Mouse (Mus musculus) embryonic facial prominence, embryonic 10.5 days (tissue): ENCODE data around the gene Dmrtc2. TPM values are rescaled to one million over a fixed set of nuclear protein-coding genes. Genes with fewer than 3 reads are reported as not detected.
A peak's percentile ranks its signal among the peaks of the same experiment; 100 is the strongest.
"Not testable (repeated sequence)": the region's sequence is repeated elsewhere in the genome, so short reads cannot be mapped to it uniquely, and the experiment has no call there.

ENCODE experiments used
- DNase-seq: peaks from one replicate; pipeline ENCODE4 v3.0.0-alpha.2; 2017; ENCODE audit warnings: low spot score
- H3K27ac ChIP-seq: fragments of 300-500 bp; sonication (generic); replicated peaks from 2 replicates; pipeline ENCODE4 v1.5.1; 2016; ENCODE audit warnings: mild to moderate bottlenecking
- H3K27me3 ChIP-seq: fragments of 300-500 bp; sonication (generic); replicated peaks from 2 replicates; pipeline ENCODE4 v1.6.1; 2016; ENCODE audit warnings: low read depth, mild to moderate bottlenecking; ENCODE audit not compliant: poor library complexity, severe bottlenecking
- H3K36me3 ChIP-seq: fragments of 300-500 bp; sonication (generic); replicated peaks from 2 replicates; pipeline ENCODE4 v1.6.1; 2016; ENCODE audit warnings: mild to moderate bottlenecking, moderate library complexity
- H3K4me1 ChIP-seq: fragments of 300-500 bp; sonication (generic); 2 replicates; pipeline ENCODE4 v1.6.1; 2016
- H3K4me3 ChIP-seq: fragments of 300-500 bp; sonication (generic); 2 replicates; pipeline ENCODE4 v1.5.1; 2016; ENCODE audit warnings: mild to moderate bottlenecking, moderate library complexity
- H3K9me3 ChIP-seq: fragments of 300-500 bp; sonication (generic); 2 replicates; pipeline ENCODE4 v1.6.1; 2016; ENCODE audit warnings: mild to moderate bottlenecking
- WGBS: fragments of 180-500 bp; shearing (Covaris S2); methylation state at CpG from one replicate; pipeline ENCODE4 v1.1.7; 2016; 5-methylcytosine and 5-hydroxymethylcytosine counted together
- polyA plus RNA-seq: library from polyadenylated mRNA; unstranded; fragments of >200 nt; fragmentation: Nextera tagmentation; extraction: Ambion mirVana; gene quantifications from 2 replicates; pipeline ENCODE4 v1.2.1, GENCODE M21; 2016

Gene Dmrtc2
- polyA plus RNA-seq, 1 experiment from 2014 or later: not detected

- H3K4me1 ChIP-seq, DNase-seq, H3K9me3 ChIP-seq, H3K27me3 ChIP-seq, H3K4me3 ChIP-seq, H3K27ac ChIP-seq: not testable (repeated sequence)
- H3K36me3 ChIP-seq: peaks cover 12% of the 10 kb centered on the region
- WGBS: 88% methylated on average over 2 of the region's 2 CpGs
These were observed 25.9 kb downstream of the Dmrtc2 start for GRCm38 (mm10) chr7:24895749-24896148.

- WGBS: 88% methylated on average over 8 of the region's 8 CpGs
These were observed 26.4 kb downstream of the Dmrtc2 start for GRCm38 (mm10) chr7:24896269-24896668.

GRCm38 (mm10) chr7:24897224-24897623 lies 27.4 kb downstream of the Dmrtc2 start, which contains the start of gene Cd79a:
Gene Cd79a (plus strand): TSS chr7:24897381.
- H3K27ac ChIP-seq: peak within 1 kb of the TSS; percentile 19; the same call in 1 of the 2 replicates
- peaks cover 9% of the 10 kb centered on the region for H3K4me1 ChIP-seq
- no peak for DNase-seq
- 66% methylated on average over 12 of the region's 12 CpGs for WGBS
- H3K9me3 ChIP-seq: no peaks in the 10 kb centered on the region
- H3K36me3 ChIP-seq: peaks cover 3% of the 10 kb centered on the region; the same call in 1 of the 2 replicates
- H3K27me3 ChIP-seq: no peaks in the 10 kb centered on the region
- H3K4me3 ChIP-seq: no peak within 1 kb of the TSS

More at GRCm38 (mm10) chr7:24896269-24896668, 26.4 kb downstream of the Dmrtc2 start:
- Histone ChIP-seq H3K4me3 (no peak overlapping the region), H3K4me1 (peaks cover 4% of the 10 kb centered on the region), H3K9me3 (no peaks in the 10 kb centered on the region), H3K27ac (no peak overlapping the region), H3K36me3 (peaks cover 6% of the 10 kb centered on the region), H3K27me3 (no peaks in the 10 kb centered on the region)
- DNase-seq: no peak

- Histone ChIP-seq H3K27ac (no peak overlapping the region), H3K27me3 (no peaks in the 10 kb centered on the region), H3K36me3 (no peaks in the 10 kb centered on the region), H3K4me1 (peaks cover 16% of the 10 kb centered on the region), H3K4me3 (no peak overlapping the region), H3K9me3 (no peaks in the 10 kb centered on the region)
- 80% methylated on average over 5 of the region's 5 CpGs for WGBS
- no peak for DNase-seq
These were observed 28.1 kb downstream of the Dmrtc2 start for GRCm38 (mm10) chr7:24897959-24898358.

DNA sequence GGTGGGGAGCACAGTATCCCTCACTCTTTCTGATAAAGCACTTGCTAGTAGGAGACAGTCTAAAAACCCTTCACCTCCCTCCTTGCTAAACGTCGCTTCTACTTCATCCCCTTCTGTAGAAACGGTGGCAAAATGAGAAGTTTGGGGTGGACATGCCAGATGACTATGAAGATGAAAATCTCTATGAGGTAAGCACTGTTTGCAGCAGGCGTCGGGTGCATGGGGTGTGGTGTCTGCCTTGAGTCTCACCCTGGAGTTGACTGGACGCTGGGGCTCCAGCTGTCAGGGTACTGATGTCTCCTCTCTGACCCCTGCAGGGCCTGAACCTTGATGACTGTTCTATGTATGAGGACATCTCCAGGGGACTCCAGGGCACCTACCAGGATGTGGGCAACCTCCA lies 31.3 kb downstream of the Dmrtc2 start:
- WGBS: 80% methylated on average over 6 of the region's 6 CpGs
- no peak for DNase-seq
- H3K4me3 ChIP-seq: no peak overlapping the region
- no peaks in the 10 kb centered on the region for H3K27me3 ChIP-seq
- no peaks in the 10 kb centered on the region for H3K36me3 ChIP-seq
- no peak overlapping the region for H3K27ac ChIP-seq
- no peaks in the 10 kb centered on the region for H3K9me3 ChIP-seq
- H3K4me1 ChIP-seq: peaks cover 43% of the 10 kb centered on the region

DNA sequence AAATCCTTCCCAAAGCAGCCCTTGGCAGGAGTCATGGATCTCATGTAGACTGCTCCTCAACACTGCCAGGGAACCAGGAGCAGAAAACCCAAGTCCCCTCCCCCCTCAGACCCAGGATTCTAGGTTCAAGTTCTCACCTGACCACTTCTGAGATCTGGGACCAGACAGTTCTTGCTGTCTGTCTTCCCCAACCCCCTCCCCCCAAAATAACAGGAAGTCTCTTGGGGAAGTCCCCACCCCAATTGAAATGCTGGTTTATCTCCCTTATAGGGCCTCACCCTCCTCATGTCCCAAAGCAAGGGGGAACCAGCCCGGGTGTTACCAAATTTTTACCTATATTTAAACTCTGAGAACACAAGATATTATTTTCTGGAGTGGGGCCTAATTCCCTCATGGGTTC lies 32.0 kb downstream of the Dmrtc2 start:
- no peak for DNase-seq
- Histone ChIP-seq H3K9me3 (no peaks in the 10 kb centered on the region), H3K27ac (peak overlapping the region; percentile 88), H3K4me3 (peak overlapping the region; percentile 78; the same call in 1 of the 2 replicates), H3K27me3 (no peaks in the 10 kb centered on the region), H3K36me3 (no peaks in the 10 kb centered on the region), H3K4me1 (peaks cover 50% of the 10 kb centered on the region)
- 80% methylated on average over 1 of the region's 1 CpGs for WGBS

- H3K4me1 ChIP-seq: peaks cover 52% of the 10 kb centered on the region
These were observed 32.4 kb downstream of the Dmrtc2 start for GRCm38 (mm10) chr7:24902264-24902629.

GRCm38 (mm10) chr7:24902630-24903443 lies 33.0 kb downstream of the Dmrtc2 start, which contains the start of gene Arhgef1:
Gene Arhgef1 (plus strand): TSS chr7:24902912.
- no peaks in the 10 kb centered on the region for H3K9me3 ChIP-seq
- peaks cover 4% of the 10 kb centered on the region; the same call in 1 of the 2 replicates for H3K36me3 ChIP-seq
- H3K27me3 ChIP-seq: no peaks in the 10 kb centered on the region
- peak within 1 kb of the TSS; percentile 78 for H3K4me3 ChIP-seq
- DNase-seq: peak; percentile 69
- WGBS: 5% methylated on average over 67 of the region's 68 CpGs
- peaks cover 56% of the 10 kb centered on the region for H3K4me1 ChIP-seq
- H3K27ac ChIP-seq: peak within 1 kb of the TSS; percentile 88

More at GRCm38 (mm10) chr7:24902264-24902629, 32.4 kb downstream of the Dmrtc2 start:
- H3K27ac ChIP-seq: peak overlapping the region; percentile 88
- H3K9me3 ChIP-seq: no peaks in the 10 kb centered on the region
- H3K36me3 ChIP-seq: no peaks in the 10 kb centered on the region
- DNase-seq: no peak
- no peaks in the 10 kb centered on the region for H3K27me3 ChIP-seq
- peak overlapping the region; percentile 78 for H3K4me3 ChIP-seq
- 57% methylated on average over 2 of the region's 2 CpGs for whole genome bisulfite sequencing

DNA sequence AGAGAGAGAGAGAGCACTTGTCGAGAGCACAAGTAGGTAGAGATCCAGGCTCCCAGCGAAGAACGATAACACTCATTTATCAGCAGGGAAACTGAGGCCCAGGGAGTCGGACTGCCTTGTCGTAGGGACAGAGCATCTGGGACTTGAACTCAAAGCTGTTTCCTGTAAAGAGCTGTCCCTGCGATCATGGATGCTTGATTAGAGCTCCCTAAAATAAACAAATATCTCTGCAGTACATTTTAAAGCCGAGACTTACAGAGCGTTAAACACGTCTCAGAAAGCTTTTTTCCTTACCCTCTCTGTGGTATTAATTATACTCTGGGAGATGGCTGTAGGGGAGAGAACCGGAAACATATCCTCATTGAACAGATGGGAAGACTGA lies 33.6 kb downstream of the Dmrtc2 start:
- DNase-seq: no peak
- peaks cover 10% of the 10 kb centered on the region for H3K36me3 ChIP-seq
- peaks cover 60% of the 10 kb centered on the region for H3K4me1 ChIP-seq
- 39% methylated on average over 10 of the region's 10 CpGs for WGBS
- H3K4me3 ChIP-seq: peak overlapping the region; percentile 78
- no peaks in the 10 kb centered on the region for H3K9me3 ChIP-seq
- no peaks in the 10 kb centered on the region for H3K27me3 ChIP-seq
- H3K27ac ChIP-seq: peak overlapping the region; percentile 88

- H3K4me3 ChIP-seq: peak overlapping the region; percentile 78
- no peaks in the 10 kb centered on the region for H3K9me3 ChIP-seq
- under 1% methylated on average over 30 of the region's 30 CpGs for WGBS
- DNase-seq: peak; percentile 98
- H3K27ac ChIP-seq: peak overlapping the region; percentile 79
- peaks cover 60% of the 10 kb centered on the region for H3K4me1 ChIP-seq
- peaks cover 16% of the 10 kb centered on the region for H3K36me3 ChIP-seq
- H3K27me3 ChIP-seq: no peaks in the 10 kb centered on the region
These were observed 34.2 kb downstream of the Dmrtc2 start for GRCm38 (mm10) chr7:24904070-24904483.

DNA sequence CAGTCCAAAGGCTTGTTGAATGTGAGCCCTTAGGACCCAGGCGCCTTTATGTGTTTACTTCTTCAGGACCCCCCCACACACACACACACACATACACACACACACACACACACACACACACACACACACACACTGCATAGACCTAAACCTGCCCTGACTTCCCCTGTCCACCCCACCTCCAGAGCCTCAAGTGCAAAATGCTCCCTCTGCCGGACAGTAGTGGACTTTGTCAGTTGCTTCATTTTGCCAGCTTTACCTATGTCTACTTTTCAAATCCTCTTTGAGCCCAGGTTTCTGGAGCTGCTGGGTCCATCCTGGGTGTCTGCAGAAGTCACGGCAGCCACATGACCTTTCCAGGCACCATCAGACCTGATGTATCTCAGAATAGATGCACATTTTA lies 35.1 kb downstream of the Dmrtc2 start:
- WGBS: 14% methylated on average over 3 of the region's 3 CpGs
- H3K27ac ChIP-seq: peak overlapping the region; percentile 79
- peak overlapping the region; percentile 78 for H3K4me3 ChIP-seq
- H3K27me3 ChIP-seq: no peaks in the 10 kb centered on the region
- peaks cover 60% of the 10 kb centered on the region for H3K4me1 ChIP-seq
- peaks cover 25% of the 10 kb centered on the region for H3K36me3 ChIP-seq
- H3K9me3 ChIP-seq: no peaks in the 10 kb centered on the region
- DNase-seq: peak; percentile 78

GRCm38 (mm10) chr7:24906551-24906950 lies 36.7 kb downstream of the Dmrtc2 start:
- H3K27ac ChIP-seq: peak overlapping the region; percentile 73
- WGBS: 42% methylated on average over 6 of the region's 6 CpGs
- peaks cover 60% of the 10 kb centered on the region for H3K4me1 ChIP-seq

DNA sequence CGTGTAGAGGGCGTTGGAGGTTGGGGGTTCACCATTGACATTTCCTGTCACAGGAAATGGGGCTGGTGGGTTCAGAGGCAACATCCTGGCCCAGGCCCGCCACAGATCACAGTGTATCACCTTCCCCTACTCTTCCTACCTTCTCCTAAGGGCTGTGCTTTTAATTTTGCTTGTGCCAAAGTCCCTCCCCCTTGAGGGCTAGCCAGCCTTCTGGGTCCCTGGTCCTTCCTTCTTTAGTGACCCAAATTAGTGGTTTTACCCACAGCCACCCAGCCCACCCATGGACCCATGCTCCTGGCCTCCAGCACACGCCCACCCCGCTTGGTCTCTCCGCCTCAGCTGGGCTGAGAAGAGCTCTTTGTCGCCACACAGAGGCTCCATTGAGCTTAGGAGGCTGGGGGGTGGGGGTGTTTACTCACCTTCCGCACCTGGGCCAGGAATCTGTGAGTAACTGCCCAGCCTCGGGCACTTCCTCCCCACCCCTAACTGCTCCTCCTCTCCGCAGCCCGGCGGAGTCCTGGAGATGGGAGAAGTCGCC lies 37.4 kb downstream of the Dmrtc2 start:
- H3K4me1 ChIP-seq: peaks cover 55% of the 10 kb centered on the region
- 10% methylated on average over 13 of the region's 13 CpGs for whole genome bisulfite sequencing
- H3K27me3 ChIP-seq: no peaks in the 10 kb centered on the region
- H3K27ac ChIP-seq: peak overlapping the region; percentile 73
- peak overlapping the region; percentile 38 for H3K4me3 ChIP-seq
- no peaks in the 10 kb centered on the region for H3K9me3 ChIP-seq
- DNase-seq: peak; percentile 65
- H3K36me3 ChIP-seq: peaks cover 38% of the 10 kb centered on the region

More at GRCm38 (mm10) chr7:24906551-24906950, 36.7 kb downstream of the Dmrtc2 start:
- Histone ChIP-seq H3K9me3 (no peaks in the 10 kb centered on the region), H3K36me3 (peaks cover 31% of the 10 kb centered on the region), H3K4me3 (peak overlapping the region; percentile 38), H3K27me3 (no peaks in the 10 kb centered on the region)
- DNase-seq: no peak
